Mouse (Mus musculus) macrophage (primary cell): Measurements from ENCODE around the gene Sepsecs. TPM values are rescaled to one million over a fixed set of nuclear protein-coding genes. Genes with fewer than 3 reads are reported as not detected.

ENCODE experiments used
- H3K27ac ChIP-seq: fragments of 350-480 bp; formaldehyde crosslinking; 2 replicates; pipeline ENCODE4 v1.9.0; 2021
- H3K36me3 ChIP-seq: fragments of 350-480 bp; formaldehyde crosslinking; 2 replicates; pipeline ENCODE4 v1.9.0; 2021; ENCODE audit errors: inconsistent target
- H3K4me3 ChIP-seq: fragments of 350-480 bp; formaldehyde crosslinking; 2 replicates; pipeline ENCODE4 v1.9.0; 2021; ENCODE audit errors: inconsistent target
- H3K79me2 ChIP-seq: fragments of 350-480 bp; formaldehyde crosslinking; 2 replicates; pipeline ENCODE4 v1.9.0; 2021; ENCODE audit errors: inconsistent target
- WGBS: methylation state at CpG from one replicate; pipeline ENCODE4 v1.1.7; 2026; ENCODE audit warnings: inconsistent platforms; ENCODE audit not compliant: missing documents; 5-methylcytosine and 5-hydroxymethylcytosine counted together
- polyA plus RNA-seq: library from polyadenylated mRNA; stranded (reverse); fragments of 250-400 nt; gene quantifications from 3 replicates; pipeline ENCODE4 v1.2.4, GENCODE M21; 2018; ENCODE audit warnings: inconsistent platforms

Sepsecs gene
- polyA plus RNA-seq, 1 experiment from 2014 or later, result 4.5 TPM

DNA sequence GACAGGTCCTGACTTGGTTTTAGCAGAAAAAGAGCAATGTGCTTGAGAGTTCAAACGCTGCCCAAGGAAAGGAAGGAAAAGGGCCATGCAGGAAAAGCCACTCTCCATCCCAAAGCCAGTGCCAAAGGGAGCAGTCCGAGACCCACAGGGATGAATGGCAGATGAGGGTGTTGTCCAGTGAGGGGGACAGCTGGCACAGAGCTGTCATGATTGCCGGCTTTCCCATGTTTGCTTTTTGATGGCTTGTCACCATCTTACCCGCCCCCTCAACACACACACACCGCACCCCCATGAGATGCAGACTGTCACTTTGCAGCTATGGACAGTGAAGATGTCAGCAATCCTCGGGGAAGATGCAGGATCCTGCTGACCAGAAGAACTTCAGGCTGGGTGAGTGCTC is 40.3 kb downstream of the Sepsecs start:
- Histone ChIP-seq H3K79me2 (no peaks in the 10 kb centered on the region), H3K36me3 (no peaks in the 10 kb centered on the region), H3K4me3 (no peak overlapping the region), H3K27ac (no peak overlapping the region)
- 93% methylated on average over 6 of the region's 6 CpGs for WGBS

GRCm38 (mm10) chr5:52628783-52629182 is 40.7 kb downstream of the Sepsecs start:
- WGBS, result 95% methylated on average over 3 of the region's 3 CpGs
- Histone ChIP-seq H3K36me3 (no peaks in the 10 kb centered on the region), H3K27ac (no peak overlapping the region), H3K4me3 (no peak overlapping the region), H3K79me2 (no peaks in the 10 kb centered on the region)

DNA sequence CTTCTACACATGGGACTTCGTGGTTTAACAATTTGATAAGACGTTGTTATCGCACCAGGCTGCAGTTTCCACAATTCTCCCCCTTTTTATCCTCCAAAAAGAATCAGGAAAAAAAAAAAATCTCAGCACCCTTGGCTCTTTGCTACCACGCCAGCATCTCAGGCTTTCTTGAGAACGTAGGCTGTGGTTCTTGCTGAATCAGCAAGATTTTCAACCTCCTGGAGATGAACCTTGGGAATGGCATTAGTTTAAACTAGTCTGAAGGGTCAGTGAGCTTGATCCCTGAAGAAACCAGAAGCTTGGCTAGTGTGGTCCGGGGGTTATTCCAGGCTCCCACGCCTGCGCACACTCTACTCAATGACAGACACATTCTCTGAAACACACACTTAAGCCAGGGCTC is 41.8 kb downstream of the Sepsecs start:
- Histone ChIP-seq H3K79me2 (no peaks in the 10 kb centered on the region), H3K36me3 (no peaks in the 10 kb centered on the region)
- 69% methylated on average over 7 of the region's 8 CpGs for WGBS

GRCm38 (mm10) chr5:52626092-52626491 is 43.4 kb downstream of the Sepsecs start:
- Histone ChIP-seq H3K27ac (no peak overlapping the region), H3K79me2 (no peaks in the 10 kb centered on the region), H3K4me3 (no peak overlapping the region), H3K36me3 (no peaks in the 10 kb centered on the region)
- WGBS, result 59% methylated on average over 8 of the region's 8 CpGs

More for the DNA sequence above, 41.8 kb downstream of the Sepsecs start:
- no peak overlapping the region for H3K4me3 ChIP-seq
- H3K27ac ChIP-seq, result no peak overlapping the region

GRCm38 (mm10) chr5:52624956-52625355 is 44.6 kb downstream of the Sepsecs start:
- H3K4me3 ChIP-seq, result no peak overlapping the region
- H3K36me3 ChIP-seq, result no peaks in the 10 kb centered on the region
- 85% methylated on average over 1 of the region's 1 CpGs for WGBS
- H3K27ac ChIP-seq, result no peak overlapping the region
- no peaks in the 10 kb centered on the region for H3K79me2 ChIP-seq

- WGBS, result 97% methylated on average over 2 of the region's 2 CpGs
- Histone ChIP-seq H3K27ac (no peak overlapping the region), H3K4me3 (no peak overlapping the region), H3K79me2 (no peaks in the 10 kb centered on the region), H3K36me3 (no peaks in the 10 kb centered on the region)
Measured at GRCm38 (mm10) chr5:52623099-52623498, 46.4 kb downstream of the Sepsecs start.

DNA sequence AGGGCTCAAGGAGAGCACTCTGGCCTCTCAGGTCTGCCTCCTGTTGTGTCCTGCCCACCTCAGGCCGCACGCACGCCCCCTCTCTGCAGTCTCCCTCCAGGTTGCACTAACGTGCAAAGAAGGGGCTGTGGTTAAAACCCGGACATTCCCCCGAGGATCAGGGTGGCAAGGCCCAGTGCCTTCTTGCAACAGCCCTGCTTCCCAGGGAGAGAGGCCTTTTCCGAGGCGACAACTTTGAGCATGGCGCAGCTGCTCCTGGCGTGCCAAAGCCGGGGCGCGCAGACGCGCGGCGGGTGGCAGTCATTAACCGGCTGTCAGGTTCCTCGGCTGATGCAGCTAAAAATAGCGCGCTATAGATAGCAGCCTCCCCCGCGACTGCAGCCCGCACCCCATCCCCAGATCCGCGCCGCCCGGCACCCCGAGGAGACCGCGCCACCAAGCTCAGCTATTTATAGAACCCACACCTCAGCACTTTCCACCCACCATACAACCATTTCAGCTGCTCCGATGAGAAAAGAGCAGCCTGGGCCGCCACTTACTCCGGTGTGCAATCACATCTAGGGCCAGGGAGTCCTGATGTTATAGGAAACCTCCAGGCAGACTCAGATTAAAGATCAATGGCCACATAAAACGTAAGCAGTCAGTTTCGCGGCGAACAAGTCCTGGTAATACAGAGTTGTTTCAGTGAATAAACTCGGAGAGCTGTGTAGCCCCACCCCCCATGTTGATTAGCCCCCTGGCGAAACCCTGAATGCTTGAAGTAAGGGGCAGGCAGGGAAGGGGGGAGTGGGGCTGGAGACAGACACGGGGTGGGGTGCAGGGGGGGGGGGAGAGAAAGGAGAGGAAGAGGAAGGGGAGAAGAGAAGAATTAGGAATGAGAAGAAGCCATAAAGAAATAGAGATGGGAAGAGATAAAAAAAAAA is 50.9 kb downstream of the Sepsecs start:
- no peak overlapping the region for H3K27ac ChIP-seq
- H3K79me2 ChIP-seq, result no peaks in the 10 kb centered on the region
- H3K4me3 ChIP-seq, result no peak overlapping the region
- WGBS, result 7% methylated on average over 40 of the region's 41 CpGs
- no peaks in the 10 kb centered on the region for H3K36me3 ChIP-seq

- WGBS, result 82% methylated on average over 9 of the region's 9 CpGs
- Histone ChIP-seq H3K79me2 (no peaks in the 10 kb centered on the region), H3K36me3 (no peaks in the 10 kb centered on the region), H3K4me3 (no peak overlapping the region), H3K27ac (no peak overlapping the region)
Measured at GRCm38 (mm10) chr5:52617711-52618347, 51.7 kb downstream of the Sepsecs start.

DNA sequence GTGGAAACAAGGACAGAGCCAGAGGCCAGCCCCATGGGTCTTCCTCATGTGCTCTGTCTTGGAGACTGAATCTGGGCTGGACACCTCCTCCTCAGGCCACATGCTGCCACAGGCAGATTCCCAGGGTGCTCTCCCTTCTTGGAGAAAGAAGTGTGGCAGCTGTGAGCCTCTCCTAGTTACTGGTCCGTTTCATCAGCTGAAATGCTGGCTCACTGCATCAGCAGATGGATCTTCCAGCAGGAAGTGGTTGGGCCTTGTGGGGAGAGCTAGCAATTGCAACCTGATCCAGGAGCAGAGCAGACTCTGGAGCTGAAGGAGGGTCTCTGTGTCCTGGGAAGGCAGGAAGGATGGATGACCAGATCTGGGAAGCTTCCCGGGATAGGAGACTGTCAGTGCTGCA is 53.0 kb downstream of the Sepsecs start:
- 33% methylated on average over 2 of the region's 2 CpGs for WGBS

GRCm38 (mm10) chr5:52615421-52615820 is 54.1 kb downstream of the Sepsecs start:
- Histone ChIP-seq H3K27ac (no peak overlapping the region), H3K4me3 (no peak overlapping the region), H3K79me2 (no peaks in the 10 kb centered on the region), H3K36me3 (no peaks in the 10 kb centered on the region)
- WGBS, result 93% methylated on average over 9 of the region's 9 CpGs

More for the DNA sequence above, 53.0 kb downstream of the Sepsecs start:
- no peak overlapping the region for H3K27ac ChIP-seq
- H3K79me2 ChIP-seq, result no peaks in the 10 kb centered on the region
- H3K4me3 ChIP-seq, result no peak overlapping the region
- H3K36me3 ChIP-seq, result no peaks in the 10 kb centered on the region

- no peak overlapping the region for H3K4me3 ChIP-seq
- H3K79me2 ChIP-seq, result no peaks in the 10 kb centered on the region
- no peak overlapping the region for H3K27ac ChIP-seq
- H3K36me3 ChIP-seq, result no peaks in the 10 kb centered on the region
- WGBS, result 90% methylated on average over 4 of the region's 4 CpGs
Measured at GRCm38 (mm10) chr5:52614686-52615085, 54.8 kb downstream of the Sepsecs start.

DNA sequence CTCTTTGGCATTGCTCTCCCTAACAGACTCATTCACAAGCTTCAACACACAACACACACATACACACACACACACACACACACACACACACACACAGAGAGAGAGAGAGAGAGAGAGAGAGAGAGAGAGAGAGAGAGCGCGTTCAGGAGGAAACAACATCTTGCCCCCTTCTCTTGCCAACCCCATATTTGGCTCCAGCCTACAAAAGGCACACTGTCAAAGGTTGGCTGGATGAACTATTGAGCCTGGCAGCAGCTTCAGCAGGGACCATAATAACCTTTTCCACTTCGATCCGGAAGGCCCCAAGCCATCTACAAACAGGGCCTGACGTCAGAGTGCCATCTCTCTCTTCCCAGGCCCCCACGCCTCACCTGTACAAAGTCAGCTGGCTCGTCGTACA is 56.7 kb downstream of the Sepsecs start:
- Histone ChIP-seq H3K27ac (no peak overlapping the region), H3K4me3 (no peak overlapping the region), H3K79me2 (no peaks in the 10 kb centered on the region), H3K36me3 (no peaks in the 10 kb centered on the region)
- WGBS, result 95% methylated on average over 8 of the region's 8 CpGs

- Histone ChIP-seq H3K27ac (no peak overlapping the region), H3K4me3 (no peak overlapping the region), H3K36me3 (no peaks in the 10 kb centered on the region), H3K79me2 (no peaks in the 10 kb centered on the region)
- WGBS, result 88% methylated on average over 10 of the region's 10 CpGs
Measured at GRCm38 (mm10) chr5:52611315-52611895, 58.1 kb downstream of the Sepsecs start.

GRCm38 (mm10) chr5:52610306-52610705 is 59.2 kb downstream of the Sepsecs start:
- 83% methylated on average over 4 of the region's 4 CpGs for WGBS
- Histone ChIP-seq H3K4me3 (no peak overlapping the region), H3K27ac (no peak overlapping the region), H3K36me3 (no peaks in the 10 kb centered on the region), H3K79me2 (no peaks in the 10 kb centered on the region)

GRCm38 (mm10) chr5:52609672-52610071 is 59.8 kb downstream of the Sepsecs start:
- Histone ChIP-seq H3K79me2 (no peaks in the 10 kb centered on the region), H3K4me3 (no peak overlapping the region), H3K27ac (no peak overlapping the region), H3K36me3 (no peaks in the 10 kb centered on the region)
- WGBS, result 28% methylated on average over 10 of the region's 10 CpGs
